Mouse (Mus musculus): ENCODE results near the gene Gpa33. TPM values are rescaled to one million over a fixed set of nuclear protein-coding genes. Genes with fewer than 3 reads are reported as not detected.

The Gpa33 gene
- polyA plus RNA-seq, 1 experiment = 49.6 TPM

- H3K9ac ChIP-seq (ENCODE audit: low read depth, poor library complexity, severe bottlenecking) = no peak overlapping the region
- no peak overlapping the region for H3K4me3 ChIP-seq (ENCODE audit: low read depth, low read length)
- H3K27me3 ChIP-seq (ENCODE audit: control insufficient read depth, insufficient read depth, low read length, poor library complexity, severe bottlenecking) = no peaks in the 10 kb centered on the region
- TF ChIP-seq CTCF (IDR thresholded peaks at IDR 0.05; ENCODE audit: low read depth, low read length) = no peak
- no peak for TF ChIP-seq EP300 (IDR thresholded peaks at IDR 0.05; ENCODE audit: insufficient read depth, low read depth, low read length)
- TF ChIP-seq POLR2A (IDR thresholded peaks at IDR 0.05; ENCODE audit: insufficient read depth, low read length) = no peak
- H3K9me3 ChIP-seq (replicated peaks; ENCODE audit: control insufficient read depth, insufficient read depth, low read length, poor library complexity, severe bottlenecking) = peaks cover 35% of the 10 kb centered on the region
- no peak overlapping the region for H3K27ac ChIP-seq (ENCODE audit: insufficient read depth, low read length)
- peaks cover 6% of the 10 kb centered on the region; the same call in 1 of the 2 replicates for H3K36me3 ChIP-seq (ENCODE audit: control insufficient read depth, insufficient read depth, low read length, poor library complexity, severe bottlenecking)
- H3K4me1 ChIP-seq (ENCODE audit: control insufficient read depth, insufficient read depth, low read length) = no peaks in the 10 kb centered on the region
Observed at GRCm38 (mm10) chr1:166098120-166098519, 31.9 kb upstream of the Gpa33 start.

- H3K9me3 ChIP-seq (replicated peaks; ENCODE audit: control insufficient read depth, insufficient read depth, low read length, poor library complexity, severe bottlenecking) = peaks cover 27% of the 10 kb centered on the region
- no peaks in the 10 kb centered on the region for H3K27me3 ChIP-seq (ENCODE audit: control insufficient read depth, insufficient read depth, low read length, poor library complexity, severe bottlenecking)
- H3K4me3 ChIP-seq (ENCODE audit: low read depth, low read length) = no peak overlapping the region
- no peaks in the 10 kb centered on the region for H3K4me1 ChIP-seq (ENCODE audit: control insufficient read depth, insufficient read depth, low read length)
- H3K36me3 ChIP-seq (ENCODE audit: control insufficient read depth, insufficient read depth, low read length, poor library complexity, severe bottlenecking) = peaks cover 9% of the 10 kb centered on the region
- no peak overlapping the region for H3K9ac ChIP-seq (ENCODE audit: low read depth, poor library complexity, severe bottlenecking)
- no peak overlapping the region for H3K27ac ChIP-seq (ENCODE audit: insufficient read depth, low read length)
- TF ChIP-seq CTCF (IDR thresholded peaks at IDR 0.05; ENCODE audit: low read depth, low read length) (peak; percentile 70), EP300 (IDR thresholded peaks at IDR 0.05; ENCODE audit: insufficient read depth, low read depth, low read length) (peak; percentile 42; the same call in 1 of the 2 replicates), POLR2A (IDR thresholded peaks at IDR 0.05; ENCODE audit: insufficient read depth, low read length) (no peak)
Observed at GRCm38 (mm10) chr1:166102920-166103608, 27.0 kb upstream of the Gpa33 start.

DNA sequence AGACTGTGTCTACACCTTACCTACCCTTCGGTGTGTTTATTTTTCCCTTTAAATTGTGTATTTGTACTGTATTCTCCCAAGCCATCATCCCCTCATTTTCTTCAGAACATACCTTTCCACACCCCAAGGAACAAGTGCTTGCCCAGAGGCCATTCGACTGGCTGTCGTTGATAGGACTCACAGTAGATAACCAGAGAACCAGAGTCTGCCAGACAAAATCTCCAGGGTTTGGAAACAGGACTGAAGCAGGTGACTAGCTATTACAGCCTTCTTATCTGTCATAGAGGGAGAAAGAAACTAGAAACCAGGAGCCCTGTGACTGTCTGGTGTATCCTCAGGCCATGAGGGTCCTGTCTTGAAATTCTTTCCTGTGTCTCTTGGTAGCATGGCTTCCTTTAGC, 25.2 kb upstream of the Gpa33 start:
- Histone ChIP-seq H3K4me3 (ENCODE audit: low read depth, low read length) (no peak overlapping the region), H3K27ac (ENCODE audit: insufficient read depth, low read length) (no peak overlapping the region), H3K4me1 (ENCODE audit: control insufficient read depth, insufficient read depth, low read length) (no peaks in the 10 kb centered on the region), H3K27me3 (ENCODE audit: control insufficient read depth, insufficient read depth, low read length, poor library complexity, severe bottlenecking) (no peaks in the 10 kb centered on the region), H3K36me3 (ENCODE audit: control insufficient read depth, insufficient read depth, low read length, poor library complexity, severe bottlenecking) (peaks cover 9% of the 10 kb centered on the region), H3K9me3 (replicated peaks; ENCODE audit: control insufficient read depth, insufficient read depth, low read length, poor library complexity, severe bottlenecking) (peaks cover 11% of the 10 kb centered on the region), H3K9ac (ENCODE audit: low read depth, poor library complexity, severe bottlenecking) (no peak overlapping the region)
- TF ChIP-seq CTCF (IDR thresholded peaks at IDR 0.05; ENCODE audit: low read depth, low read length) = no peak
- TF ChIP-seq EP300 (IDR thresholded peaks at IDR 0.05; ENCODE audit: insufficient read depth, low read depth, low read length) = no peak
- TF ChIP-seq POLR2A (IDR thresholded peaks at IDR 0.05; ENCODE audit: insufficient read depth, low read length) = no peak

DNA sequence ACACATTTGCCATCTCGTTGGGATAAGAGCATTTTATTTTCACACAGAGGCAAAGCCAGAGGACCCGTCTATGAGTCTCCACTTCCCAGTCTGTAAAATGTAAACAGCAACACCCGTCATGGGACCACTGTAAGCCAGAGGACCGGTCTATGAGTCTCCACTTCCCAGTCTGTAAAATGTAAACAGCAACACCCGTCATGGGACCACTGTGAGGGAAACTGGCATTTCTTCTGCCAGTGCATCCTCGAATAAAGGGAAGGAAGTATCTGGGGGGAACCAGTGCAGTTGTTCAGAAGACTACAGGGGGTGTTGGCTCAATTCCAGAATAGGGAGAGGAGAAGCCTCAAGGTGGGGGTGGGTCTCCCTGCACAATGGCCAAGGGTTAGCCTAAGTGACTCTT, 24.6 kb upstream of the Gpa33 start:
- no peak overlapping the region for H3K27ac ChIP-seq (ENCODE audit: insufficient read depth, low read length)
- H3K36me3 ChIP-seq (ENCODE audit: control insufficient read depth, insufficient read depth, low read length, poor library complexity, severe bottlenecking) = peaks cover 9% of the 10 kb centered on the region
- H3K4me3 ChIP-seq (ENCODE audit: low read depth, low read length) = no peak overlapping the region
- no peak overlapping the region for H3K9ac ChIP-seq (ENCODE audit: low read depth, poor library complexity, severe bottlenecking)
- no peaks in the 10 kb centered on the region for H3K27me3 ChIP-seq (ENCODE audit: control insufficient read depth, insufficient read depth, low read length, poor library complexity, severe bottlenecking)
- no peaks in the 10 kb centered on the region for H3K4me1 ChIP-seq (ENCODE audit: control insufficient read depth, insufficient read depth, low read length)
- TF ChIP-seq EP300 (IDR thresholded peaks at IDR 0.05; ENCODE audit: insufficient read depth, low read depth, low read length) (no peak), CTCF (IDR thresholded peaks at IDR 0.05; ENCODE audit: low read depth, low read length) (no peak), POLR2A (IDR thresholded peaks at IDR 0.05; ENCODE audit: insufficient read depth, low read length) (no peak)
- peaks cover 5% of the 10 kb centered on the region; the same call in 1 of the 2 replicates for H3K9me3 ChIP-seq (replicated peaks; ENCODE audit: control insufficient read depth, insufficient read depth, low read length, poor library complexity, severe bottlenecking)

- Histone ChIP-seq H3K4me3 (ENCODE audit: low read depth, low read length) (no peak overlapping the region), H3K27me3 (ENCODE audit: control insufficient read depth, insufficient read depth, low read length, poor library complexity, severe bottlenecking) (no peaks in the 10 kb centered on the region)
- TF ChIP-seq POLR2A (IDR thresholded peaks at IDR 0.05; ENCODE audit: insufficient read depth, low read length) = no peak
- no peak for TF ChIP-seq CTCF (IDR thresholded peaks at IDR 0.05; ENCODE audit: low read depth, low read length)
- no peak for TF ChIP-seq EP300 (IDR thresholded peaks at IDR 0.05; ENCODE audit: insufficient read depth, low read depth, low read length)
Observed at GRCm38 (mm10) chr1:166114986-166115385, 15.1 kb upstream of the Gpa33 start.

GRCm38 (mm10) chr1:166115719-166116118, 14.3 kb upstream of the Gpa33 start:
- TF ChIP-seq EP300 (IDR thresholded peaks at IDR 0.05; ENCODE audit: insufficient read depth, low read depth, low read length) = no peak
- no peak for TF ChIP-seq POLR2A (IDR thresholded peaks at IDR 0.05; ENCODE audit: insufficient read depth, low read length)
- TF ChIP-seq CTCF (IDR thresholded peaks at IDR 0.05; ENCODE audit: low read depth, low read length) = no peak
- Histone ChIP-seq H3K27me3 (ENCODE audit: control insufficient read depth, insufficient read depth, low read length, poor library complexity, severe bottlenecking) (no peaks in the 10 kb centered on the region), H3K27ac (ENCODE audit: insufficient read depth, low read length) (no peak overlapping the region), H3K36me3 (ENCODE audit: control insufficient read depth, insufficient read depth, low read length, poor library complexity, severe bottlenecking) (peaks cover 2% of the 10 kb centered on the region; the same call in 1 of the 2 replicates), H3K9ac (ENCODE audit: low read depth, poor library complexity, severe bottlenecking) (no peak overlapping the region), H3K4me3 (ENCODE audit: low read depth, low read length) (no peak overlapping the region), H3K9me3 (replicated peaks; ENCODE audit: control insufficient read depth, insufficient read depth, low read length, poor library complexity, severe bottlenecking) (peaks cover 24% of the 10 kb centered on the region), H3K4me1 (ENCODE audit: control insufficient read depth, insufficient read depth, low read length) (no peaks in the 10 kb centered on the region)

More at GRCm38 (mm10) chr1:166114986-166115385, 15.1 kb upstream of the Gpa33 start:
- H3K9ac ChIP-seq (ENCODE audit: low read depth, poor library complexity, severe bottlenecking) = no peak overlapping the region
- no peak overlapping the region for H3K27ac ChIP-seq (ENCODE audit: insufficient read depth, low read length)
- H3K4me1 ChIP-seq (ENCODE audit: control insufficient read depth, insufficient read depth, low read length) = no peaks in the 10 kb centered on the region
- H3K36me3 ChIP-seq (ENCODE audit: control insufficient read depth, insufficient read depth, low read length, poor library complexity, severe bottlenecking) = peaks cover 3% of the 10 kb centered on the region; the same call in 1 of the 2 replicates
- peaks cover 17% of the 10 kb centered on the region for H3K9me3 ChIP-seq (replicated peaks; ENCODE audit: control insufficient read depth, insufficient read depth, low read length, poor library complexity, severe bottlenecking)

All from ES-Bruce4 (cell line).